10 mouse cellular contexts compared by ENCODE assay signal in genomic region chr15:61007461-61008059, GRCm38 (mm10).
DNase-seq lines count a peak whose midpoint lies in the region; ATAC-seq lines count a peak whose summit lies in the region.
"Had no signal": no experiment of that assay in that cellular context is flagged by ENCODE, and none has a peak within 500 bp of the region (broad histone marks: within the 10 kb centered on the region; RNA-seq: fewer than 3 reads in every experiment).

No protein-coding gene starts in this region.

- H3K36me3 ChIP-seq in kidney, embryonic 15.5 days: no peaks in the 10 kb centered on the region
- H3K36me3 ChIP-seq in hindbrain, embryonic 16.5 days (ENCODE audit: control insufficient read depth, insufficient read depth, low read length): no peaks in the 10 kb centered on the region

- no peaks in the 10 kb centered on the region for H3K27me3 ChIP-seq in kidney, embryonic 15.5 days
- H3K27me3 ChIP-seq in hindbrain, embryonic 16.5 days (replicated peaks; ENCODE audit: control insufficient read depth, insufficient read depth, low read length): no peaks in the 10 kb centered on the region
- H3K27me3 ChIP-seq: megakaryocyte, embryonic 14.5 days had no signal

- peak; percentile 26 to 42 for DNase-seq in adrenal gland, adult (ENCODE audit: inconsistent age in 2 of 2, low spot score in 1 of 2)
- no peak for DNase-seq in adrenal gland, postnatal 14 days
- DNase-seq in kidney, adult 11 months: peak; percentile 57
- peak; percentile 67 for DNase-seq in kidney, adult 9 months
- peak; percentile 36 for DNase-seq in lung, postnatal 14 days
- DNase-seq in urinary bladder, adult 18-20 months (ENCODE audit: low spot score in 2 of 2): no peak

- H3K9me3 ChIP-seq in kidney, embryonic 15.5 days (replicated peaks): no peaks in the 10 kb centered on the region
- H3K9me3 ChIP-seq in hindbrain, embryonic 16.5 days (ENCODE audit: control insufficient read depth, low read length): no peaks in the 10 kb centered on the region
- H3K9me3 ChIP-seq: megakaryocyte, embryonic 14.5 days had no signal

- H3K4me1 ChIP-seq in kidney, embryonic 15.5 days: no peaks in the 10 kb centered on the region
- no peaks in the 10 kb centered on the region for H3K4me1 ChIP-seq in hindbrain, embryonic 16.5 days (ENCODE audit: control insufficient read depth, insufficient read depth, low read depth, low read length)

- WGBS in kidney, embryonic 15.5 days: 78% methylated on average over 3 of the region's 3 CpGs
- WGBS in hindbrain, embryonic 16.5 days: 83% methylated on average over 3 of the region's 3 CpGs

- no peak overlapping the region for H3K9ac ChIP-seq in kidney, embryonic 15.5 days
- no peak overlapping the region for H3K9ac ChIP-seq in hindbrain, embryonic 16.5 days (ENCODE audit: low read depth, low read length)

- H3K4me3 ChIP-seq in kidney, embryonic 15.5 days (replicated peaks): no peak overlapping the region
- no peak overlapping the region for H3K4me3 ChIP-seq in hindbrain, embryonic 16.5 days (ENCODE audit: low read length)
- H3K4me3 ChIP-seq: megakaryocyte, embryonic 14.5 days had no signal

- H3K27ac ChIP-seq in kidney, embryonic 15.5 days: no peak overlapping the region
- no peak overlapping the region for H3K27ac ChIP-seq in hindbrain, embryonic 16.5 days (ENCODE audit: low read depth, low read length)

- no peak for ATAC-seq in kidney, embryonic 15.5 days (replicated peaks; ENCODE audit: low FRiP score)
- ATAC-seq in hindbrain, embryonic 16.5 days: no peak
- ATAC-seq: intestine, embryonic 16.5 days had no signal

- H3K4me2 ChIP-seq in kidney, embryonic 15.5 days: no peak overlapping the region
- no peak overlapping the region for H3K4me2 ChIP-seq in hindbrain, embryonic 16.5 days (ENCODE audit: low read length)

Comparison
In these comparisons a context has a peak if more than half of its experiments do, and no peak if none do; other contexts are left out.
1. DNase-seq: peak in adrenal gland, adult (2 of 2), kidney, adult 11 months (single experiment), kidney, adult 9 months (single experiment) and lung, postnatal 14 days (single experiment); none in adrenal gland, postnatal 14 days (single experiment) and urinary bladder, adult 18-20 months (0 of 2).